Mouse (Mus musculus): ENCODE data around the gene Swt1. TPM values are rescaled to one million over a fixed set of nuclear protein-coding genes. Genes with fewer than 3 reads are reported as not detected.
"Not testable (repeated sequence)": the region's sequence is repeated elsewhere in the genome, so short reads cannot be mapped to it uniquely, and the experiment has no call there.

Gene Swt1
- polyA plus RNA-seq (2016; fragmentation: Nextera tagmentation; extraction: Ambion mirVana): 21.3 and 23.5 TPM in 2 replicates

- no peaks in the 10 kb centered on the region for H3K27me3 ChIP-seq (replicated peaks)
- peak within 1 kb of the TSS; percentile 96 for H3K9ac ChIP-seq
- H3K27ac ChIP-seq: peak within 1 kb of the TSS; percentile 96
- peaks cover 3% of the 10 kb centered on the region for H3K36me3 ChIP-seq
- peak within 1 kb of the TSS; percentile 95 for H3K4me3 ChIP-seq
- H3K9me3 ChIP-seq (replicated peaks): no peaks in the 10 kb centered on the region
- WGBS (ENCODE audit: insufficient replicate concordance): under 1% methylated on average over 74 of the region's 74 CpGs
- ATAC-seq: peak; percentile 99
- peak within 1 kb of the TSS; percentile 80 for H3K4me2 ChIP-seq
- H3K4me1 ChIP-seq: peaks cover 24% of the 10 kb centered on the region
These were observed at the start of gene Swt1, which contains the start of gene Trmt1l for GRCm38 (mm10) chr1:151428263-151429221. Gene Swt1 (minus strand): TSS chr1:151428455. Gene Trmt1l (plus strand): TSS chr1:151428542.

GRCm38 (mm10) chr1:151472386-151472785, 44.1 kb upstream of the Swt1 start:
- not testable (repeated sequence) for H3K4me1 ChIP-seq; H3K27me3 ChIP-seq (replicated peaks); H3K4me2 ChIP-seq; H3K9ac ChIP-seq; H3K9me3 ChIP-seq (replicated peaks); ATAC-seq; H3K4me3 ChIP-seq; H3K27ac ChIP-seq
- WGBS (ENCODE audit: insufficient replicate concordance): 83% methylated on average over 8 of the region's 8 CpGs
- H3K36me3 ChIP-seq: peaks cover 79% of the 10 kb centered on the region

GRCm38 (mm10) chr1:151471429-151471828, 43.2 kb upstream of the Swt1 start:
- WGBS (ENCODE audit: insufficient replicate concordance): 72% methylated on average over 7 of the region's 7 CpGs
- Histone ChIP-seq H3K4me3 (no peak overlapping the region), H3K9me3 (replicated peaks) (no peaks in the 10 kb centered on the region), H3K9ac (no peak overlapping the region), H3K27ac (no peak overlapping the region), H3K27me3 (replicated peaks) (no peaks in the 10 kb centered on the region), H3K4me1 (no peaks in the 10 kb centered on the region), H3K4me2 (no peak overlapping the region), H3K36me3 (peaks cover 74% of the 10 kb centered on the region)
- ATAC-seq: no peak

- no peak overlapping the region for H3K27ac ChIP-seq
- H3K9ac ChIP-seq: no peak overlapping the region
- H3K4me2 ChIP-seq: no peak overlapping the region
- no peaks in the 10 kb centered on the region for H3K4me1 ChIP-seq
- no peaks in the 10 kb centered on the region for H3K9me3 ChIP-seq (replicated peaks)
- no peak overlapping the region for H3K4me3 ChIP-seq
- peaks cover 30% of the 10 kb centered on the region for H3K36me3 ChIP-seq
- WGBS (ENCODE audit: insufficient replicate concordance): 77% methylated on average over 4 of the region's 4 CpGs
- ATAC-seq: no peak
- H3K27me3 ChIP-seq (replicated peaks): no peaks in the 10 kb centered on the region
These were observed 38.3 kb upstream of the Swt1 start for GRCm38 (mm10) chr1:151466571-151466970.

- no peak for ATAC-seq
- WGBS (ENCODE audit: insufficient replicate concordance): 74% methylated on average over 4 of the region's 4 CpGs
- no peak overlapping the region for H3K4me2 ChIP-seq
These were observed 36.7 kb upstream of the Swt1 start for GRCm38 (mm10) chr1:151464914-151465313.

GRCm38 (mm10) chr1:151461265-151461664, 33.0 kb upstream of the Swt1 start:
- Histone ChIP-seq H3K9ac (no peak overlapping the region), H3K4me1 (no peaks in the 10 kb centered on the region), H3K9me3 (replicated peaks) (no peaks in the 10 kb centered on the region), H3K4me2 (no peak overlapping the region), H3K27ac (no peak overlapping the region), H3K4me3 (no peak overlapping the region), H3K27me3 (replicated peaks) (no peaks in the 10 kb centered on the region), H3K36me3 (peaks cover 45% of the 10 kb centered on the region)
- WGBS (ENCODE audit: insufficient replicate concordance): 89% methylated on average over 9 of the region's 9 CpGs
- no peak for ATAC-seq

More at GRCm38 (mm10) chr1:151464914-151465313, 36.7 kb upstream of the Swt1 start:
- no peak overlapping the region for H3K9ac ChIP-seq
- H3K27ac ChIP-seq: no peak overlapping the region
- H3K4me3 ChIP-seq: no peak overlapping the region
- H3K9me3 ChIP-seq (replicated peaks): no peaks in the 10 kb centered on the region
- H3K36me3 ChIP-seq: peaks cover 31% of the 10 kb centered on the region
- no peaks in the 10 kb centered on the region for H3K27me3 ChIP-seq (replicated peaks)
- H3K4me1 ChIP-seq: no peaks in the 10 kb centered on the region

GRCm38 (mm10) chr1:151457087-151457486, 28.8 kb upstream of the Swt1 start:
- Histone ChIP-seq H3K27ac (no peak overlapping the region), H3K4me1 (no peaks in the 10 kb centered on the region), H3K9ac (no peak overlapping the region), H3K4me3 (no peak overlapping the region), H3K36me3 (peaks cover 80% of the 10 kb centered on the region), H3K4me2 (no peak overlapping the region), H3K9me3 (replicated peaks) (no peaks in the 10 kb centered on the region), H3K27me3 (replicated peaks) (no peaks in the 10 kb centered on the region)
- no peak for ATAC-seq
- WGBS (ENCODE audit: insufficient replicate concordance): 31% methylated on average over 5 of the region's 5 CpGs

GRCm38 (mm10) chr1:151451946-151452345, 23.7 kb upstream of the Swt1 start:
- peaks cover 90% of the 10 kb centered on the region for H3K36me3 ChIP-seq
- H3K4me2 ChIP-seq: no peak overlapping the region
- no peak for ATAC-seq

GRCm38 (mm10) chr1:151450851-151451250, 22.6 kb upstream of the Swt1 start:
- H3K9ac ChIP-seq: no peak overlapping the region
- no peaks in the 10 kb centered on the region for H3K27me3 ChIP-seq (replicated peaks)
- H3K27ac ChIP-seq: no peak overlapping the region
- peaks cover 91% of the 10 kb centered on the region for H3K36me3 ChIP-seq
- no peak overlapping the region for H3K4me3 ChIP-seq
- no peak for ATAC-seq
- no peak overlapping the region for H3K4me2 ChIP-seq
- no peaks in the 10 kb centered on the region for H3K4me1 ChIP-seq
- WGBS (ENCODE audit: insufficient replicate concordance): 86% methylated on average over 2 of the region's 2 CpGs
- no peaks in the 10 kb centered on the region for H3K9me3 ChIP-seq (replicated peaks)

More at GRCm38 (mm10) chr1:151451946-151452345, 23.7 kb upstream of the Swt1 start:
- H3K9me3 ChIP-seq (replicated peaks): no peaks in the 10 kb centered on the region
- H3K27ac ChIP-seq: no peak overlapping the region
- no peak overlapping the region for H3K9ac ChIP-seq
- no peaks in the 10 kb centered on the region for H3K27me3 ChIP-seq (replicated peaks)
- 95% methylated on average over 11 of the region's 11 CpGs for WGBS (ENCODE audit: insufficient replicate concordance)
- H3K4me3 ChIP-seq: no peak overlapping the region
- no peaks in the 10 kb centered on the region for H3K4me1 ChIP-seq

- no peaks in the 10 kb centered on the region for H3K4me1 ChIP-seq
- H3K4me3 ChIP-seq: no peak overlapping the region
- H3K4me2 ChIP-seq: no peak overlapping the region
- no peak overlapping the region for H3K27ac ChIP-seq
- H3K27me3 ChIP-seq (replicated peaks): no peaks in the 10 kb centered on the region
- no peaks in the 10 kb centered on the region for H3K9me3 ChIP-seq (replicated peaks)
- no peak overlapping the region for H3K9ac ChIP-seq
- 91% methylated on average over 10 of the region's 10 CpGs for WGBS (ENCODE audit: insufficient replicate concordance)
- no peak for ATAC-seq
- peaks cover 94% of the 10 kb centered on the region for H3K36me3 ChIP-seq
These were observed 21.6 kb upstream of the Swt1 start for GRCm38 (mm10) chr1:151449866-151450265.

GRCm38 (mm10) chr1:151435431-151435830, 7.2 kb upstream of the Swt1 start:
- H3K27me3 ChIP-seq (replicated peaks): no peaks in the 10 kb centered on the region
- no peaks in the 10 kb centered on the region for H3K9me3 ChIP-seq (replicated peaks)
- H3K36me3 ChIP-seq: peaks cover 65% of the 10 kb centered on the region
- no peak overlapping the region for H3K4me3 ChIP-seq
- H3K4me2 ChIP-seq: no peak overlapping the region
- no peak overlapping the region for H3K9ac ChIP-seq
- H3K4me1 ChIP-seq: peaks cover 4% of the 10 kb centered on the region; the same call in 1 of the 2 replicates
- WGBS (ENCODE audit: insufficient replicate concordance): 81% methylated on average over 6 of the region's 6 CpGs
- H3K27ac ChIP-seq: no peak overlapping the region
- ATAC-seq: no peak

- Histone ChIP-seq H3K4me1 (peaks cover 24% of the 10 kb centered on the region), H3K9ac (peak overlapping the region; percentile 96), H3K4me3 (peak overlapping the region; percentile 95), H3K27ac (peak overlapping the region; percentile 96), H3K36me3 (peaks cover 10% of the 10 kb centered on the region), H3K4me2 (peak overlapping the region; percentile 80), H3K27me3 (replicated peaks) (no peaks in the 10 kb centered on the region), H3K9me3 (replicated peaks) (no peaks in the 10 kb centered on the region)
- ATAC-seq: no peak
- WGBS (ENCODE audit: insufficient replicate concordance): 37% methylated on average over 9 of the region's 9 CpGs
These were observed 1.1 kb upstream of the Swt1 start for GRCm38 (mm10) chr1:151429316-151429715.
